Mouse (Mus musculus) bone marrow, adult 2 months (tissue): ENCODE measurements at regions not wholly inside any gene's neighbourhood (a gene's known extent, or its start where the extent isn't known, plus 50 kb on each side); places are given as distances from the start of the nearest gene placed in this dataset.

Experiments
- CTCF ChIP-seq: fragments of 200-500 bp; IDR thresholded peaks from 2 replicates; pipeline ENCODE4 v1.5.1; 2011; ENCODE audit warnings: low read length, control low read depth; ENCODE audit not compliant: control insufficient read depth, insufficient read depth
- POLR2A ChIP-seq: fragments of 200-500 bp; IDR thresholded peaks from 2 replicates; pipeline ENCODE4 v1.6.1; 2011; ENCODE audit warnings: low read depth, mild to moderate bottlenecking, control low read depth, low read length, borderline replicate concordance; ENCODE audit not compliant: control insufficient read depth

DNA sequence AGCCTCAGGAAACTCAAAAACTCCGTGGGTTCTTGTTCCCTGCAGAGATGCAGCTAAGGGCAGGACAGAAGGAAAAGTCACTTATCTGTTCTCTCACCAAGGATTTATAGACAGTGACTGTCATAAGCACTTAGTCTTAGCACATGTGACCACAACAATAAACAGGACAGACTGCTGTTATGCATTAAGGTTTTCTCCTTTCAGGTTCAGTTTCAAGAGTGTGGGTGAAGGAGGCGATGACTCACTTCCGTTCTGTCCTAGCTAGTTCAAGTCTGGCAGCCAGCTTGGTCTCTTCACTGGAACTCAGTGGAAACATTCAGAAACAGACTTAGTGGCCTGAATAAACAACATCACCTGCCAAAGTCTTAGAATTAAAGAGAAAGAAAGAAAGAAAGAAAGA lies 141.1 kb upstream of the Rasa1 start:
- TF ChIP-seq CTCF (no peak), POLR2A (no peak)
